Mouse (Mus musculus): Measurements from ENCODE around the gene Gm21863. TPM values are rescaled to one million over a fixed set of nuclear protein-coding genes. Genes with fewer than 3 reads are reported as not detected.

Gene Gm21863
- not detected for polyA plus RNA-seq (2012; fragmentation: generic; extraction: Trizol)

GRCm38 (mm10) chr12:19953869-19954555 lies at the start of gene Gm21863:
Gene Gm21863, plus strand, starts transcription at chr12:19954505.

Measured in C3H10T1/2 (cell line).